Mouse (Mus musculus) cerebellum, adult 2 months (tissue): ENCODE results near the gene Shank2.

Source experiments
- CTCF ChIP-seq: fragments of 200-500 bp; IDR thresholded peaks from 2 replicates; pipeline ENCODE4 v1.5.1; 2011; ENCODE audit warnings: low read depth, mild to moderate bottlenecking, control low read depth, low read length, moderate library complexity, borderline replicate concordance; ENCODE audit not compliant: insufficient read depth
- POLR2A ChIP-seq: fragments of 200-500 bp; IDR thresholded peaks from 2 replicates; pipeline ENCODE4 v1.6.1; 2011; ENCODE audit warnings: low read length, control low read depth, borderline replicate concordance; ENCODE audit not compliant: insufficient read depth

DNA sequence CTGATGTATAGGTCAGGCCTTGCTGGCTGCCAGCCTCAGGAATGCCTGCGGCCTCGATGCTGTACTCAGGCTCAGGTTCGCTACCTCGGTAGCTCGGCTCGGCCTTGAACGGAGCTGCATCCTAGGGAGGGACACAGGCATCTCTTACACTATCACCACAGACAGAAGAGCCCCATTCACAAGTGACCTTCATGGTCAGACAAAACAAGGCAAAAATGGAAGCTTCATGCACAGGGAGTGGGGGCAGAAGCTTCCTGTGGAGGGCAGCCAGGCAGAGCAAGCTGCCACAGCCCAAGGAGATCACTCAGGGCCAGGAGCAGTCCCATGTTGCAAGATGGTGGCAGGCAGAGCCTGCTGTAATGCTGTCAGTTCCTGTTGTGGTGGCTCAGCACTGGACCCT lies 437.1 kb downstream of the Shank2 start:
- no peak for TF ChIP-seq POLR2A
- no peak for TF ChIP-seq CTCF
